27 mouse cellular contexts compared by ENCODE assay signal in the genomic region with DNA sequence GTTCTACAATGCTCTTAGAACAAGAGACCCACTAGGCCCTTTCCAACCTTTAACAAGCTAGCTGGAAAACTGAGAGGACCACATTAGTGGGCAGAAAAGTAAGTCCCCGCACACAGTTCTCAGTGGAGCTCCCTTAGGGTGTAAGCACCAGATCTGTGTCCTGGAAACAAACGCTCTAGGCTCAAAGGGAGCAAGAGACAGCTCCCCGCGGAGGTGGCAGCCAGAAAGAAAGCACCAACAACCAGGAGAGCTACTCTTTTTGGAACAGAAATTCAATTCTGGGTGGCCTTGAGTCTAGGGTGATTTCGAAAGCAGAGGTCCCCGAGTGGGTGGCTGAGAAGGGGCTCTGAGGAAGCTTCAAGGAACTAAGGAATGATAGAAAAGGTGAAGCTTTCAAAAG. TPM values are rescaled to one million over a fixed set of nuclear protein-coding genes. Genes with fewer than 3 reads are reported as not detected.
DNase-seq lines count a peak whose midpoint lies in the region; ATAC-seq and TF ChIP-seq lines count a peak whose summit lies in the region.
"Had no signal": no experiment of that assay in that cellular context is flagged by ENCODE, and none has a peak within 500 bp of the region (broad histone marks: within the 10 kb centered on the region; RNA-seq: fewer than 3 reads in every experiment).

No protein-coding gene starts in this region.

- no peak for ATAC-seq in hindbrain, embryonic 11.5 days (ENCODE audit: low FRiP score)
- ATAC-seq in hindbrain, embryonic 16.5 days, result no peak
- ATAC-seq in embryonic facial prominence, embryonic 11.5 days (replicated peaks; ENCODE audit: insufficient number of reproducible peaks, low FRiP score, low TSS enrichment, low read depth), result no peak
- ATAC-seq in limb, embryonic 15.5 days (ENCODE audit: insufficient number of reproducible peaks, low FRiP score, low TSS enrichment, low read depth), result no peak
- ATAC-seq: CD4-positive, CD25-positive, alpha-beta regulatory T cell, adult 4 months; intestine, embryonic 15.5 days had no signal

- H3K9ac ChIP-seq in hindbrain, embryonic 11.5 days (ENCODE audit: low read depth, low read length), result no peak overlapping the region
- H3K9ac ChIP-seq in hindbrain, embryonic 16.5 days (ENCODE audit: low read depth, low read length), result no peak overlapping the region
- H3K9ac ChIP-seq in embryonic facial prominence, embryonic 11.5 days (replicated peaks; ENCODE audit: low read length), result peak overlapping the region; percentile 84
- no peak overlapping the region for H3K9ac ChIP-seq in limb, embryonic 15.5 days
- H3K9ac ChIP-seq: heart, embryonic 13.5 days; hindbrain, embryonic 15.5 days; intestine, embryonic 15.5 days; liver, embryonic 13.5 days; neural tube, embryonic 13.5 days had no signal

- no peak for TF ChIP-seq POLR2A in embryonic fibroblast, embryonic 13.5 days (IDR thresholded peaks at IDR 0.05; ENCODE audit: low read depth, low read length)

- WGBS in hindbrain, embryonic 11.5 days, result 5% methylated on average over 6 of the region's 6 CpGs
- WGBS in hindbrain, embryonic 16.5 days, result 18% methylated on average over 6 of the region's 6 CpGs
- WGBS in embryonic facial prominence, embryonic 11.5 days, result 5% methylated on average over 6 of the region's 6 CpGs
- WGBS in limb, embryonic 15.5 days, result 43% methylated on average over 6 of the region's 6 CpGs

- peak; percentile 52 for DNase-seq in hindbrain, embryonic 11.5 days (ENCODE audit: low spot score)
- peak; percentile 22 for DNase-seq in embryonic facial prominence, embryonic 11.5 days (ENCODE audit: low spot score)
- DNase-seq in layer of hippocampus, postnatal 36 days, result no peak
- no peak for DNase-seq in left cerebral cortex, adult 9 months (ENCODE audit: low spot score in 2 of 2)
- DNase-seq: adrenal gland, postnatal 36 days; cerebellum, adult 11 months; cerebellum, adult 9-11 months; gastrocnemius, postnatal 25 days; liver, embryonic 13.5 days; lung, adult 2 months; lung, postnatal 14 days had no signal

- H3K4me3 ChIP-seq in hindbrain, embryonic 11.5 days (ENCODE audit: low read depth, low read length), result no peak overlapping the region
- H3K4me3 ChIP-seq in hindbrain, embryonic 16.5 days (ENCODE audit: low read length), result no peak overlapping the region
- H3K4me3 ChIP-seq in embryonic facial prominence, embryonic 11.5 days (ENCODE audit: low read depth, low read length), result peak overlapping the region; percentile 65
- H3K4me3 ChIP-seq in embryonic fibroblast, embryonic 13.5 days (ENCODE audit: insufficient read depth, low read length), result 0 out of 2 replicates have a peak overlapping the region, but pooled peaks have one; percentile 44
- peak overlapping the region; percentile 58 for H3K4me3 ChIP-seq in limb, embryonic 15.5 days
- H3K4me3 ChIP-seq: liver, embryonic 13.5 days had no signal

- H3K36me3 ChIP-seq in hindbrain, embryonic 11.5 days (ENCODE audit: control insufficient read depth, insufficient read depth, low read length), result no peaks in the 10 kb centered on the region
- no peaks in the 10 kb centered on the region for H3K36me3 ChIP-seq in hindbrain, embryonic 16.5 days (ENCODE audit: control insufficient read depth, insufficient read depth, low read length)
- H3K36me3 ChIP-seq in embryonic facial prominence, embryonic 11.5 days (replicated peaks; ENCODE audit: control insufficient read depth, insufficient read depth, low read depth, low read length), result no peaks in the 10 kb centered on the region
- no peaks in the 10 kb centered on the region for H3K36me3 ChIP-seq in limb, embryonic 15.5 days
- H3K36me3 ChIP-seq: heart, embryonic 13.5 days; hindbrain, embryonic 15.5 days; intestine, embryonic 15.5 days; liver, embryonic 13.5 days; neural tube, embryonic 13.5 days had no signal

- no peak overlapping the region for H3K27ac ChIP-seq in hindbrain, embryonic 11.5 days (ENCODE audit: low read depth, low read length)
- no peak overlapping the region for H3K27ac ChIP-seq in hindbrain, embryonic 16.5 days (ENCODE audit: low read depth, low read length)
- H3K27ac ChIP-seq in embryonic facial prominence, embryonic 11.5 days (replicated peaks; ENCODE audit: low read depth, low read length), result no peak overlapping the region
- H3K27ac ChIP-seq in embryonic fibroblast, embryonic 13.5 days (ENCODE audit: insufficient read depth, low read length), result no peak overlapping the region
- no peak overlapping the region for H3K27ac ChIP-seq in limb, embryonic 15.5 days
- H3K27ac ChIP-seq: heart, embryonic 13.5 days; hindbrain, embryonic 15.5 days; intestine, embryonic 15.5 days; liver, embryonic 13.5 days; neural tube, embryonic 13.5 days had no signal

- no peaks in the 10 kb centered on the region for H3K9me3 ChIP-seq in hindbrain, embryonic 11.5 days (ENCODE audit: control insufficient read depth, low read length)
- no peaks in the 10 kb centered on the region for H3K9me3 ChIP-seq in hindbrain, embryonic 16.5 days (ENCODE audit: control insufficient read depth, low read length)
- no peaks in the 10 kb centered on the region for H3K9me3 ChIP-seq in embryonic facial prominence, embryonic 11.5 days (replicated peaks; ENCODE audit: control insufficient read depth, low read length)
- no peaks in the 10 kb centered on the region for H3K9me3 ChIP-seq in limb, embryonic 15.5 days
- H3K9me3 ChIP-seq: heart, embryonic 13.5 days; hindbrain, embryonic 15.5 days; intestine, embryonic 15.5 days; liver, embryonic 13.5 days; neural tube, embryonic 13.5 days had no signal

- no peak overlapping the region for H3K4me2 ChIP-seq in hindbrain, embryonic 11.5 days (replicated peaks; ENCODE audit: low read depth, low read length)
- H3K4me2 ChIP-seq in hindbrain, embryonic 16.5 days (ENCODE audit: low read length), result no peak overlapping the region
- peak overlapping the region; percentile 83 for H3K4me2 ChIP-seq in embryonic facial prominence, embryonic 11.5 days (ENCODE audit: low read depth, low read length)
- H3K4me2 ChIP-seq in limb, embryonic 15.5 days, result 0 out of 2 replicates have a peak overlapping the region, but pooled peaks have one; percentile 93

- peaks cover 57% of the 10 kb centered on the region for H3K27me3 ChIP-seq in hindbrain, embryonic 11.5 days (ENCODE audit: control insufficient read depth, insufficient read depth, low read length)
- H3K27me3 ChIP-seq in hindbrain, embryonic 16.5 days (replicated peaks; ENCODE audit: control insufficient read depth, insufficient read depth, low read length), result peaks cover 38% of the 10 kb centered on the region
- peaks cover 22% of the 10 kb centered on the region for H3K27me3 ChIP-seq in embryonic facial prominence, embryonic 11.5 days (ENCODE audit: control insufficient read depth, insufficient read depth, low read length)
- peaks cover 84% of the 10 kb centered on the region for H3K27me3 ChIP-seq in limb, embryonic 15.5 days

- no peak for TF ChIP-seq CTCF in embryonic fibroblast, embryonic 13.5 days (IDR thresholded peaks at IDR 0.05; ENCODE audit: borderline replicate concordance, insufficient read depth, low read length)

- H3K4me1 ChIP-seq in hindbrain, embryonic 11.5 days (replicated peaks; ENCODE audit: control insufficient read depth, insufficient read depth, low read length), result peaks cover 17% of the 10 kb centered on the region
- H3K4me1 ChIP-seq in hindbrain, embryonic 16.5 days (ENCODE audit: control insufficient read depth, insufficient read depth, low read depth, low read length), result peaks cover 17% of the 10 kb centered on the region
- H3K4me1 ChIP-seq in embryonic facial prominence, embryonic 11.5 days (ENCODE audit: control insufficient read depth, insufficient read depth, low read length), result peaks cover 7% of the 10 kb centered on the region; the same call in 1 of the 2 replicates
- no peaks in the 10 kb centered on the region for H3K4me1 ChIP-seq in embryonic fibroblast, embryonic 13.5 days (ENCODE audit: control insufficient read depth, insufficient read depth, low read length)
- H3K4me1 ChIP-seq in limb, embryonic 15.5 days, result peaks cover 32% of the 10 kb centered on the region

RNA-seq across cellular contexts. Expression of gene Gsc, which starts 2.5 kb away (rescaled TPM):
- 0.48 and 0.85 TPM in 2 replicates for polyA plus RNA-seq in hindbrain, embryonic 11.5 days (2014; fragmentation: Nextera tagmentation; extraction: Ambion mirVana)
- polyA plus RNA-seq in hindbrain, embryonic 16.5 days (2015; fragmentation: Nextera tagmentation; extraction: Ambion mirVana), result 0.24 and 0.29 TPM in 2 replicates
- polyA plus RNA-seq in embryonic facial prominence, embryonic 11.5 days (2014; fragmentation: Nextera tagmentation; extraction: Ambion mirVana), result 30.3 and 34.6 TPM in 2 replicates
- 1.9 and 2.2 TPM in 2 replicates for polyA plus RNA-seq in embryonic fibroblast, embryonic 13.5 days (2011; ENCODE audit: insufficient read length, low read depth, missing spikeins)
- polyA plus RNA-seq in limb, embryonic 15.5 days (2015; fragmentation: Nextera tagmentation; extraction: Ambion mirVana), result 4.2 and 7.2 TPM in 2 replicates
- total RNA-seq in layer of hippocampus, postnatal 36 days (2021), result not detected
- total RNA-seq: adrenal gland, postnatal 36 days; common myeloid progenitor, adult 5-6 weeks; heart, adult 18-20 months; left cerebral cortex, adult 18-20 months; left cerebral cortex, postnatal 36 days; megakaryocyte progenitor cell, adult 5-6 weeks had no signal
- polyA plus RNA-seq: CD4-positive, CD25-positive, alpha-beta regulatory T cell, adult 4 months; kidney, embryonic 14.5 days; midbrain, embryonic 14.5 days; neural tube, embryonic 13.5 days; small intestine, adult 2 months had no signal

Comparison
In these comparisons a context has a peak if more than half of its experiments do, and no peak if none do; other contexts are left out.
1. DNase-seq: peak in hindbrain, embryonic 11.5 days (single experiment) and embryonic facial prominence, embryonic 11.5 days (single experiment); none in layer of hippocampus, postnatal 36 days (0 of 2) and left cerebral cortex, adult 9 months (0 of 2).
2. H3K4me2 ChIP-seq: peak in embryonic facial prominence, embryonic 11.5 days (single experiment) and limb, embryonic 15.5 days (single experiment); none in hindbrain, embryonic 11.5 days (single experiment) and hindbrain, embryonic 16.5 days (single experiment).
3. H3K4me3 ChIP-seq: peak in embryonic facial prominence, embryonic 11.5 days (single experiment), embryonic fibroblast, embryonic 13.5 days (single experiment) and limb, embryonic 15.5 days (single experiment); none in hindbrain, embryonic 11.5 days (single experiment) and hindbrain, embryonic 16.5 days (single experiment).